Mouse (Mus musculus) limb, embryonic 12.5 days (tissue): ENCODE measurements around the gene Clmn. TPM values are rescaled to one million over a fixed set of nuclear protein-coding genes. Genes with fewer than 3 reads are reported as not detected.
A peak's percentile ranks its signal among the peaks of the same experiment; 100 is the strongest.

Source experiments
- ATAC-seq: fragments of 200-750 bp; cut with Nextera tagmentation; 2 replicates; pipeline ENCODE4 v1.8.0; 2017; ENCODE audit warnings: low read depth, moderate TSS enrichment; ENCODE audit not compliant: insufficient number of reproducible peaks, insufficient read depth, low FRiP score, low TSS enrichment
- H3K27ac ChIP-seq: fragments of 300-500 bp; sonication (generic); 2 replicates; pipeline ENCODE4 v1.5.1; 2016; ENCODE audit warnings: mild to moderate bottlenecking, moderate library complexity
- H3K27me3 ChIP-seq: fragments of 300-500 bp; sonication (generic); 2 replicates; pipeline ENCODE4 v1.6.1; 2016; ENCODE audit warnings: mild to moderate bottlenecking, moderate library complexity
- H3K36me3 ChIP-seq: fragments of 300-500 bp; sonication (generic); 2 replicates; pipeline ENCODE4 v1.6.1; 2016; ENCODE audit warnings: mild to moderate bottlenecking, moderate library complexity
- H3K4me1 ChIP-seq: fragments of 300-500 bp; sonication (generic); replicated peaks from 2 replicates; pipeline ENCODE4 v1.6.1; 2016
- H3K4me2 ChIP-seq: fragments of 300-500 bp; sonication (generic); 2 replicates; pipeline ENCODE4 v1.6.1; 2016; ENCODE audit warnings: mild to moderate bottlenecking, moderate library complexity
- H3K4me3 ChIP-seq: fragments of 300-500 bp; sonication (generic); replicated peaks from 2 replicates; pipeline ENCODE4 v1.5.1; 2016; ENCODE audit warnings: mild to moderate bottlenecking
- H3K9ac ChIP-seq: fragments of 300-500 bp; sonication (generic); replicated peaks from 2 replicates; pipeline ENCODE4 v1.6.1; 2016; ENCODE audit warnings: mild to moderate bottlenecking, moderate library complexity
- H3K9me3 ChIP-seq: fragments of 300-500 bp; sonication (generic); 2 replicates; pipeline ENCODE4 v1.6.1; 2016; ENCODE audit warnings: mild to moderate bottlenecking, moderate library complexity
- WGBS: fragments of 180-500 bp; shearing (Covaris S2); methylation state at CpG from one replicate; pipeline ENCODE4 v1.1.7; 2016; 5-methylcytosine and 5-hydroxymethylcytosine counted together
- polyA plus RNA-seq: library from polyadenylated mRNA; unstranded; fragments of >200 nt; fragmentation: Nextera tagmentation; extraction: Ambion mirVana; gene quantifications from 2 replicates; pipeline ENCODE4 v1.2.1, GENCODE M21; 2016

Clmn gene
- 4.8 and 5.2 TPM in 2 replicates for polyA plus RNA-seq

GRCm38 (mm10) chr12:104864439-104865165 is at the start of gene Clmn:
Clmn (minus strand) TSS chr12:104865076.
- ATAC-seq: peak; percentile 37; the same call in 1 of the 2 replicates
- peak within 1 kb of the TSS; percentile 88 for H3K4me2 ChIP-seq
- peaks cover 26% of the 10 kb centered on the region for H3K4me1 ChIP-seq
- H3K36me3 ChIP-seq: no peaks in the 10 kb centered on the region
- under 1% methylated on average over 38 of the region's 80 CpGs for WGBS
- peak within 1 kb of the TSS; percentile 87 for H3K9ac ChIP-seq
- H3K9me3 ChIP-seq: peaks cover 10% of the 10 kb centered on the region; the same call in 1 of the 2 replicates
- H3K27me3 ChIP-seq: no peaks in the 10 kb centered on the region; the same call in 1 of the 2 replicates
- peak within 1 kb of the TSS; percentile 75 for H3K27ac ChIP-seq
- H3K4me3 ChIP-seq: peak within 1 kb of the TSS; percentile 78

- no peak overlapping the region for H3K4me3 ChIP-seq
- H3K27me3 ChIP-seq: no peaks in the 10 kb centered on the region
- H3K4me1 ChIP-seq: peaks cover 23% of the 10 kb centered on the region
- 76% methylated on average over 3 of the region's 3 CpGs for WGBS
- H3K27ac ChIP-seq: no peak overlapping the region
- ATAC-seq: no peak
- H3K36me3 ChIP-seq: no peaks in the 10 kb centered on the region
- H3K4me2 ChIP-seq: no peak overlapping the region
- H3K9me3 ChIP-seq: no peaks in the 10 kb centered on the region
- H3K9ac ChIP-seq: no peak overlapping the region
Observed at GRCm38 (mm10) chr12:104912990-104913389, 48.1 kb upstream of the Clmn start.

GRCm38 (mm10) chr12:104912281-104912933 is 47.5 kb upstream of the Clmn start:
- no peak overlapping the region for H3K27ac ChIP-seq
- H3K27me3 ChIP-seq: no peaks in the 10 kb centered on the region
- H3K9me3 ChIP-seq: peaks cover under 1% of the 10 kb centered on the region; the same call in 1 of the 2 replicates
- no peak overlapping the region for H3K4me3 ChIP-seq
- no peak overlapping the region for H3K4me2 ChIP-seq
- H3K9ac ChIP-seq: no peak overlapping the region
- peaks cover 28% of the 10 kb centered on the region for H3K4me1 ChIP-seq
- no peaks in the 10 kb centered on the region for H3K36me3 ChIP-seq
- WGBS: 66% methylated on average over 10 of the region's 10 CpGs
- ATAC-seq: no peak

GRCm38 (mm10) chr12:104909750-104910149 is 44.9 kb upstream of the Clmn start:
- Histone ChIP-seq H3K4me3 (no peak overlapping the region), H3K4me1 (peaks cover 29% of the 10 kb centered on the region), H3K27me3 (no peaks in the 10 kb centered on the region), H3K4me2 (no peak overlapping the region), H3K36me3 (no peaks in the 10 kb centered on the region), H3K27ac (no peak overlapping the region), H3K9ac (no peak overlapping the region), H3K9me3 (peaks cover 6% of the 10 kb centered on the region; the same call in 1 of the 2 replicates)
- no peak for ATAC-seq
- WGBS: 90% methylated on average over 4 of the region's 4 CpGs

- Histone ChIP-seq H3K27ac (no peak overlapping the region), H3K9ac (no peak overlapping the region), H3K27me3 (no peaks in the 10 kb centered on the region), H3K4me2 (no peak overlapping the region), H3K4me3 (no peak overlapping the region), H3K9me3 (peaks cover 6% of the 10 kb centered on the region; the same call in 1 of the 2 replicates), H3K36me3 (no peaks in the 10 kb centered on the region), H3K4me1 (peaks cover 37% of the 10 kb centered on the region)
- 58% methylated on average over 5 of the region's 5 CpGs for WGBS
- ATAC-seq: no peak
Observed at GRCm38 (mm10) chr12:104908986-104909385, 44.1 kb upstream of the Clmn start.

- no peak overlapping the region for H3K27ac ChIP-seq
- H3K9me3 ChIP-seq: peaks cover 6% of the 10 kb centered on the region; the same call in 1 of the 2 replicates
Observed at GRCm38 (mm10) chr12:104908024-104908781, 43.3 kb upstream of the Clmn start.

GRCm38 (mm10) chr12:104907133-104907532 is 42.3 kb upstream of the Clmn start:
- no peaks in the 10 kb centered on the region for H3K36me3 ChIP-seq
- H3K9me3 ChIP-seq: peaks cover 6% of the 10 kb centered on the region; the same call in 1 of the 2 replicates
- no peak overlapping the region for H3K27ac ChIP-seq
- peaks cover 37% of the 10 kb centered on the region for H3K4me1 ChIP-seq
- H3K4me2 ChIP-seq: no peak overlapping the region
- ATAC-seq: no peak
- WGBS: 83% methylated on average over 2 of the region's 2 CpGs
- H3K4me3 ChIP-seq: no peak overlapping the region
- H3K27me3 ChIP-seq: no peaks in the 10 kb centered on the region
- no peak overlapping the region for H3K9ac ChIP-seq

More at GRCm38 (mm10) chr12:104908024-104908781, 43.3 kb upstream of the Clmn start:
- no peak overlapping the region for H3K4me3 ChIP-seq
- H3K4me1 ChIP-seq: peaks cover 41% of the 10 kb centered on the region
- no peak for ATAC-seq
- H3K4me2 ChIP-seq: peak overlapping the region; percentile 21; the same call in 1 of the 2 replicates
- 8% methylated on average over 15 of the region's 15 CpGs for WGBS
- no peak overlapping the region for H3K9ac ChIP-seq
- H3K27me3 ChIP-seq: no peaks in the 10 kb centered on the region
- no peaks in the 10 kb centered on the region for H3K36me3 ChIP-seq

GRCm38 (mm10) chr12:104904138-104904537 is 39.3 kb upstream of the Clmn start:
- H3K36me3 ChIP-seq: no peaks in the 10 kb centered on the region
- H3K4me2 ChIP-seq: no peak overlapping the region
- H3K9ac ChIP-seq: no peak overlapping the region
- ATAC-seq: no peak
- 5% methylated on average over 5 of the region's 5 CpGs for WGBS
- H3K4me1 ChIP-seq: peaks cover 63% of the 10 kb centered on the region
- peaks cover 6% of the 10 kb centered on the region; the same call in 1 of the 2 replicates for H3K9me3 ChIP-seq
- H3K27ac ChIP-seq: peak overlapping the region; percentile 18; the same call in 1 of the 2 replicates
- H3K27me3 ChIP-seq: no peaks in the 10 kb centered on the region
- no peak overlapping the region for H3K4me3 ChIP-seq

GRCm38 (mm10) chr12:104902392-104903053 is 37.6 kb upstream of the Clmn start:
- no peak overlapping the region for H3K4me2 ChIP-seq
- H3K27me3 ChIP-seq: no peaks in the 10 kb centered on the region
- no peak overlapping the region for H3K9ac ChIP-seq
- WGBS: 77% methylated on average over 13 of the region's 13 CpGs
- H3K36me3 ChIP-seq: no peaks in the 10 kb centered on the region
- no peak overlapping the region; the same call in 1 of the 2 replicates for H3K27ac ChIP-seq
- H3K4me3 ChIP-seq: no peak overlapping the region
- peaks cover 58% of the 10 kb centered on the region for H3K4me1 ChIP-seq
- no peak for ATAC-seq
- H3K9me3 ChIP-seq: peaks cover 6% of the 10 kb centered on the region; the same call in 1 of the 2 replicates

- Histone ChIP-seq H3K9ac (0 out of 2 replicates have a peak overlapping the region, but pooled peaks have one; percentile 1), H3K4me3 (no peak overlapping the region), H3K4me2 (0 out of 2 replicates have a peak overlapping the region, but pooled peaks have one; percentile 6), H3K9me3 (no peaks in the 10 kb centered on the region), H3K36me3 (no peaks in the 10 kb centered on the region), H3K27ac (peak overlapping the region; percentile 92), H3K27me3 (no peaks in the 10 kb centered on the region), H3K4me1 (peaks cover 70% of the 10 kb centered on the region)
- ATAC-seq: peak; percentile 76
- 13% methylated on average over 8 of the region's 8 CpGs for WGBS
Observed at GRCm38 (mm10) chr12:104901320-104901719, 36.4 kb upstream of the Clmn start.
